Mouse (Mus musculus) G1E (cell line): ENCODE results near the gene Lrba.

Source experiments
- CTCF ChIP-seq: IDR thresholded peaks from 2 replicates; pipeline ENCODE4 v1.5.1; 2012; ENCODE audit warnings: low read depth, low read length, inconsistent platforms, mixed read lengths
- GATA1 ChIP-seq: IDR thresholded peaks from 2 replicates; pipeline ENCODE4 v1.6.1; 2012; ENCODE audit warnings: borderline replicate concordance, low read length, inconsistent platforms, mixed read lengths

GRCm38 (mm10) chr3:86362486-86362885 lies 138.0 kb downstream of the Lrba start:
- TF ChIP-seq GATA1 (no peak), CTCF (no peak)
